Mouse (Mus musculus) lung, adult 2 months (tissue): Measurements from ENCODE around the gene Neurl1b. TPM values are rescaled to one million over a fixed set of nuclear protein-coding genes. Genes with fewer than 3 reads are reported as not detected.

Experiments used
- DNase-seq: peaks from one replicate; pipeline ENCODE4 v3.0.0; 2022
- H3K4me1 ChIP-seq: fragments of 200-500 bp; 2 replicates; pipeline ENCODE4 v1.6.1; 2011; ENCODE audit warnings: low read length; ENCODE audit not compliant: control insufficient read depth, insufficient read depth
- H3K4me3 ChIP-seq: fragments of 200-500 bp; replicated peaks from 2 replicates; pipeline ENCODE3; 2011; ENCODE audit warnings: low read depth, mild to moderate bottlenecking, control low read depth, low read length; ENCODE audit errors: extremely low read depth
- CTCF ChIP-seq: fragments of 200-500 bp; IDR thresholded peaks from 2 replicates; pipeline ENCODE4 v1.5.1; 2011; ENCODE audit warnings: mild to moderate bottlenecking, low read length, control low read depth; ENCODE audit not compliant: insufficient read depth
- POLR2A ChIP-seq: fragments of 200-500 bp; IDR thresholded peaks from 2 replicates; pipeline ENCODE4 v1.6.1; 2011; ENCODE audit warnings: low read depth, mild to moderate bottlenecking, control low read depth, low read length, borderline replicate concordance; ENCODE audit errors: extremely low read depth
- WGBS: fragments of 180-500 bp; shearing (Covaris S2); methylation state at CpG from one replicate; pipeline ENCODE4 v1.1.7; 2018; 5-methylcytosine and 5-hydroxymethylcytosine counted together
- polyA plus RNA-seq: library from polyadenylated mRNA; depleted of rRNA; stranded (reverse); fragments of >200 nt; gene quantifications from 2 replicates; pipeline ENCODE4 v1.2.3, GENCODE M21; 2012

Neurl1b gene
- polyA plus RNA-seq, 1 experiment, result 14.5 TPM

- no peak for TF ChIP-seq CTCF
- TF ChIP-seq POLR2A, result no peak
- H3K4me3 ChIP-seq, result no peak overlapping the region
- 76% methylated on average over 9 of the region's 9 CpGs for WGBS
- DNase-seq, result no peak
- peaks cover 15% of the 10 kb centered on the region for H3K4me1 ChIP-seq
Observed at GRCm38 (mm10) chr17:26389241-26389640, 25.4 kb upstream of the Neurl1b start.

GRCm38 (mm10) chr17:26390666-26391065, 24.0 kb upstream of the Neurl1b start:
- Histone ChIP-seq H3K4me1 (peaks cover 9% of the 10 kb centered on the region), H3K4me3 (no peak overlapping the region)
- 65% methylated on average over 5 of the region's 5 CpGs for whole genome bisulfite sequencing
- TF ChIP-seq POLR2A, result no peak
- no peak for TF ChIP-seq CTCF
- DNase-seq, result no peak

GRCm38 (mm10) chr17:26392355-26392754, 22.3 kb upstream of the Neurl1b start:
- Histone ChIP-seq H3K4me3 (no peak overlapping the region), H3K4me1 (peaks cover 5% of the 10 kb centered on the region; the same call in 1 of the 2 replicates)
- TF ChIP-seq POLR2A (no peak), CTCF (no peak)
- DNase-seq, result no peak
- 68% methylated on average over 7 of the region's 7 CpGs for whole genome bisulfite sequencing

GRCm38 (mm10) chr17:26396765-26397164, 17.9 kb upstream of the Neurl1b start:
- no peak overlapping the region for H3K4me3 ChIP-seq
- no peak for DNase-seq
- 83% methylated on average over 3 of the region's 3 CpGs for WGBS
- TF ChIP-seq CTCF (no peak), POLR2A (no peak)
- H3K4me1 ChIP-seq, result no peaks in the 10 kb centered on the region

- Histone ChIP-seq H3K4me3 (no peak overlapping the region), H3K4me1 (no peaks in the 10 kb centered on the region)
- no peak for DNase-seq
- TF ChIP-seq POLR2A (no peak), CTCF (no peak)
- WGBS, result 36% methylated on average over 6 of the region's 6 CpGs
Observed at GRCm38 (mm10) chr17:26397339-26397738, 17.3 kb upstream of the Neurl1b start.

DNA sequence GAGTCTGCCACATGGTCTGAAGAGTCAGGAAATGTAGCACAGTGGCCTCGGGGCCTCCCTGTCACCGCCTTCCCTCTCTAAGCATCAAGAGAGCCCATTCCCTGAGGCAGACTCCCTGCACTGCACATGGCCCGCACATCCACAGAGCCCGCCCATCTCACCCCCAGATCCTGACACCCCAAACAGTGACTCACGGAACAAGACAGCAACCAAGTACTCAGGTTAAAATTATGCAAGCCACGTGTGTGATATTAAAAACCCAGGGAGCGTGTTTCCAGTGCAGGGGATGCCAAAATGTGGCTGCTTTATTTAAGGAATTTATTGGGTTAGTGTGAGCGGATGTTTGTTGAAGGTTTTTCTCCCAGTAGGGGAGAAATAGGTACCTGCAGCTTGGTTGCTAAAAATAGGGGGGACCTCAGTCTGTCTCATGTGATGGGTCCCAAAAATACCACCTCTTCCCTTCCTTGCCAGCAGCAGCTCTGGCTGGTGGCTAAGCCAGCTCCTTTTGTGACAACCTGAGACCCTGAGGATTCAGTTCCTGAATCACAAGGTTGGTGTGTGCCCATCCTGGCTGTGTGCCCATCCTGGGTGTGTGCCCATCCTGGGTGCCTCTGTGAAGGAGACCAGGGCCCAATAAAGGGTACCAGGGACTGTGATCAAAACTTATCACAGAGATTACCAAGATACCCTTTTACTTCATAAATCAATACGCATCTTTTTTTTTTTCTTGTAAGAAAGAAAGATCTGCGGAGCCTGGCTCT, 9.1 kb upstream of the Neurl1b start:
- no peak overlapping the region for H3K4me3 ChIP-seq
- WGBS, result 82% methylated on average over 10 of the region's 10 CpGs
- H3K4me1 ChIP-seq, result no peaks in the 10 kb centered on the region
- DNase-seq, result no peak
- TF ChIP-seq POLR2A (no peak), CTCF (no peak)

GRCm38 (mm10) chr17:26412967-26413366, 1.7 kb upstream of the Neurl1b start:
- Histone ChIP-seq H3K4me1 (0 out of 2 replicates have a peak, but pooled peaks cover 2% of the 10 kb centered on the region), H3K4me3 (no peak overlapping the region)
- DNase-seq, result no peak
- 83% methylated on average over 5 of the region's 5 CpGs for WGBS
- TF ChIP-seq POLR2A (no peak), CTCF (no peak)

- WGBS, result 6% methylated on average over 5 of the region's 5 CpGs
- H3K4me3 ChIP-seq, result peak overlapping the region; percentile 51
- no peak for DNase-seq
- TF ChIP-seq CTCF (no peak), POLR2A (no peak)
- 0 out of 2 replicates have a peak, but pooled peaks cover 2% of the 10 kb centered on the region for H3K4me1 ChIP-seq
Observed at GRCm38 (mm10) chr17:26414184-26414522, 476 bp upstream of the Neurl1b start.

GRCm38 (mm10) chr17:26415355-26415865, 781 bp downstream of the Neurl1b start:
- no peak for DNase-seq
- WGBS, result 2% methylated on average over 27 of the region's 27 CpGs

GRCm38 (mm10) chr17:26416141-26416540, 1.5 kb downstream of the Neurl1b start:
- TF ChIP-seq POLR2A, result no peak
- TF ChIP-seq CTCF, result peak; percentile 9; the same call in 1 of the 2 replicates
- no peak for DNase-seq
- 36% methylated on average over 3 of the region's 3 CpGs for WGBS
- Histone ChIP-seq H3K4me3 (no peak overlapping the region), H3K4me1 (0 out of 2 replicates have a peak, but pooled peaks cover 2% of the 10 kb centered on the region)

More at GRCm38 (mm10) chr17:26415355-26415865, 781 bp downstream of the Neurl1b start:
- no peak for TF ChIP-seq CTCF
- TF ChIP-seq POLR2A, result no peak
- H3K4me3 ChIP-seq, result peak overlapping the region; percentile 78
- 0 out of 2 replicates have a peak, but pooled peaks cover 2% of the 10 kb centered on the region for H3K4me1 ChIP-seq
